Mouse (Mus musculus) heart, postnatal 0 days (tissue): ENCODE data around the gene Homer2.

ENCODE experiments used
- CTCF ChIP-seq: IDR thresholded peaks from 2 replicates; pipeline ENCODE4 v1.5.1; 2016; ENCODE audit warnings: antibody characterized with exemption, control low read depth, low read depth
- EP300 ChIP-seq: IDR thresholded peaks from 2 replicates; pipeline ENCODE4 v1.6.1; 2016; ENCODE audit warnings: antibody characterized with exemption, low read depth

GRCm38 (mm10) chr7:81723851-81724250 is 16.5 kb upstream of the Homer2 start:
- TF ChIP-seq CTCF (no peak), EP300 (no peak)
